Mouse (Mus musculus) ES-E14 (cell line): ENCODE results near the gene Mettl24. TPM values are rescaled to one million over a fixed set of nuclear protein-coding genes. Genes with fewer than 3 reads are reported as not detected.

Experiments
- DNase-seq: peaks from one replicate; pipeline ENCODE4 v3.0.0-alpha.2; 2013; ENCODE audit warnings: low read depth, low spot score
- H3K27ac ChIP-seq: 2 replicates; pipeline ENCODE4 v1.5.1; 2012; ENCODE audit warnings: low read depth, mild to moderate bottlenecking, low read length, moderate library complexity, mixed read lengths; ENCODE audit not compliant: poor library complexity, insufficient read depth, severe bottlenecking
- H3K36me3 ChIP-seq: 2 replicates; pipeline ENCODE4 v1.6.1; 2012; ENCODE audit warnings: mild to moderate bottlenecking, low read length, moderate library complexity, mixed read lengths; ENCODE audit not compliant: control insufficient read depth, poor library complexity, insufficient read depth, severe bottlenecking
- H3K4me1 ChIP-seq, 2 experiments: fragments of 150-350 bp in 1 of 2; sonication (generic) in 1 of 2; 2 replicates each; pipeline ENCODE4 v1.6.1; 2012; ENCODE audit warnings: low read length in 2 of 2, mild to moderate bottlenecking in 1 of 2, mixed read lengths in 1 of 2; ENCODE audit not compliant: control insufficient read depth in 2 of 2, insufficient read depth in 2 of 2, poor library complexity in 1 of 2
- H3K4me3 ChIP-seq, 2 experiments: fragments of 150-350 bp in 1 of 2; sonication (generic) in 1 of 2; 2 replicates each; pipeline ENCODE4 v1.5.1; 2012; ENCODE audit warnings: low read length in 2 of 2, low read depth in 1 of 2, mild to moderate bottlenecking in 1 of 2, mixed read lengths in 1 of 2; ENCODE audit not compliant: insufficient read depth in 1 of 2, poor library complexity in 1 of 2, severe bottlenecking in 1 of 2
- H3K9ac ChIP-seq: 2 replicates; pipeline ENCODE4 v1.6.1; 2012; ENCODE audit warnings: low read depth, mild to moderate bottlenecking, low read length, mixed read lengths; ENCODE audit not compliant: poor library complexity, insufficient read depth, severe bottlenecking
- H3K9me3 ChIP-seq: fragments of 150-350 bp; sonication (generic); 2 replicates; pipeline ENCODE4 v1.6.1; 2012; ENCODE audit warnings: low read depth, mild to moderate bottlenecking, low read length; ENCODE audit not compliant: control insufficient read depth, insufficient read depth
- CHD2 ChIP-seq: IDR thresholded peaks from 2 replicates; pipeline ENCODE4 v1.6.1; 2014; ENCODE audit warnings: mild to moderate bottlenecking, low read depth, low read length, inconsistent platforms
- HCFC1 ChIP-seq: IDR thresholded peaks from 2 replicates; pipeline ENCODE4 v1.6.1; 2012; ENCODE audit warnings: low read length, inconsistent platforms, borderline replicate concordance; ENCODE audit not compliant: insufficient read depth
- MAFK ChIP-seq: IDR thresholded peaks from 2 replicates; pipeline ENCODE4 v1.6.1; 2014; ENCODE audit warnings: mild to moderate bottlenecking, low read depth, low read length, inconsistent platforms; ENCODE audit not compliant: insufficient read depth
- ZC3H11A ChIP-seq: IDR thresholded peaks from 2 replicates; pipeline ENCODE4 v1.6.1; 2012; ENCODE audit warnings: low read depth, mild to moderate bottlenecking, inconsistent platforms, low read length, borderline replicate concordance
- ZNF384 ChIP-seq: IDR thresholded peaks from 2 replicates; pipeline ENCODE4 v1.6.1; 2012; ENCODE audit warnings: low read depth, low read length, inconsistent platforms
- in situ Hi-C, 2 experiments: fragments of 600-800 bp; cut with MboI; formaldehyde crosslinking; loops; one replicate each; pipeline ENCODE4 v1.15.1; 2025; ENCODE audit warnings: low sequenced_read_pairs in 2 of 2, inconsistent platforms in 1 of 2; ENCODE audit not compliant: unreplicated experiment in 2 of 2
- total RNA-seq: library from RNA; depleted of rRNA; stranded (reverse); fragments of 300-350 nt; gene quantifications from 2 replicates; pipeline ENCODE4 v1.2.3, GENCODE M21; 2012

Gene Mettl24
- total RNA-seq, 1 experiment, result 0.40 TPM

DNA sequence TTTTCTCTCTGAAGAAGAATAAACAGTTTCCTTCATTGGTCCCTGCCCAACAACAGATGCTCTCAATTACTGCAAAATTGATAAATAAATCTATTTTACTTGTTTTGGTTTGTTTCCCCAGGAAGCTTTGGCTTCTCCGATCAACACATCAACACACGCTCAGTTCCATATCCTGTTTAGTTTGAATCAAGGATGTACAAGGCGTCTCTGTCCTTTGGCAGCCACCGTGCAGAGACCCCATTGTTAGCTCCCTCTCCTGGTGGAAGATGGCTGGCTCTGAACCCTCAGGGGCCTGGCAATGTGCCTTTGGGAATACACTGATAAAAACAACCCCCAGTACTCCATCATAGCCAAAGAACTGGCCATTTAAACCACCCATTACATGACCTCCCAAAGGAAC, 42.0 kb downstream of the Mettl24 start:
- no peak overlapping the region for H3K27ac ChIP-seq

DNA sequence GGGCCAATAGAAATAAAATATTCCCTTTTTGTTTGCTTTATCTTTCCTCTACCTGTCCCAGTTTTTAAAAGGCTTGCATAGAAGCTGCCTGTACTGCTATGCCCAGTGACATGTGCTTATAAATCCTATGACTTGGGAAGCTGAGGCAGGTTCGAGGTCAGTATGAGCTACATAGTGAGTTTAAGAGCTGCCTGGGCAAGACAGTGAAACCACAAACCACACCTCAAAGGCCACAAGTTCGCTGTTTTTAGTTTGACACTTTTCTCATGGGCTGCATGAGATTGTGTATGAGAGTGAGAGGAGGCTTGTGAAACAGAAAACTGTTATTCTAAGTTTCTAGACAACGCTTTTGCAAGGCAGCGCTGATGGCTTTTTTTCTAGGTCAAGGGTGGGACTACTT, 42.4 kb downstream of the Mettl24 start:
- Histone ChIP-seq H3K9me3 (no peaks in the 10 kb centered on the region), H3K4me1 (peaks cover 0 to 2% of the 10 kb centered on the region in 2 experiments; a peak in 1 of 4 replicates), H3K4me3 (no peak overlapping the region), H3K27ac (no peak overlapping the region), H3K36me3 (no peaks in the 10 kb centered on the region), H3K9ac (no peak overlapping the region)
- DNase-seq, result no peak
- no peak for TF ChIP-seq MAFK
- no peak for TF ChIP-seq CHD2
- no peak for TF ChIP-seq HCFC1
- no peak for TF ChIP-seq ZC3H11A
- no peak for TF ChIP-seq ZNF384
- in situ Hi-C loops, result no loop called here

More for the DNA sequence above, 42.0 kb downstream of the Mettl24 start:
- TF ChIP-seq ZC3H11A (no peak), ZNF384 (no peak), MAFK (no peak)
- no peak for DNase-seq
- Histone ChIP-seq H3K4me1 (peaks cover 0 to 2% of the 10 kb centered on the region in 2 experiments; a peak in 1 of 4 replicates), H3K36me3 (no peaks in the 10 kb centered on the region), H3K9ac (no peak overlapping the region), H3K4me3 (no peak overlapping the region), H3K9me3 (no peaks in the 10 kb centered on the region)
- in situ Hi-C loops, result no loop called here

DNA sequence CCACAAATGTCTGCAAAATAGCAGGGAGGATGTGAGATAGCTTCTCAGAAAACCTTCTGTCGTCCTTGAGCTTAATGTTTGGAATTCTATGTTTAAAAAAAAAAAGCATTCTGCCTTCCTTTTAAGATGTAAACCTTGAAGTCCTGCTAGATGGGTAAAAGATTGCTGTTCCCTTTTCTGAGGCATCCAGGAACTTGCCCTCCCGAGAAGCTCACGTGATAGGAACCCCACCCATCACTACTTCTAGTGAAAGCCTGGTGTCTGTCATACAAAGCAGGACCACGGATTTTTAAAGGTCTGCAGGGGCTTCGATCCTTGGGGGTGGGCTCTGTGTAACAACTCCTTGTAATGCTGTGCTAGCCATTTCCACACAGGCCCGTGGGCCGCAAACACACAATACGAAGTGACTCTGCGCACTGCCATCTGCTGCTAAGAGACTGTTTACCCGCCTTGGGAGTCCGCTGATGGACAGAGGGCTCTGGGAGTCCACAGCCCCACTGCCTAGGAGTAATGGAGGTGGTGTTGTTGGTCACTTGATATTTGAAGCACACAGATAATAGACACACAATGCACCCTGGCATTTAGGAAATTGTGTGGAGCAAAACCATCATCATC, 43.3 kb downstream of the Mettl24 start:
- no peak for DNase-seq
- H3K27ac ChIP-seq, result no peak overlapping the region
- TF ChIP-seq MAFK (no peak), CHD2 (no peak), HCFC1 (no peak), ZNF384 (no peak), ZC3H11A (no peak)
- in situ Hi-C loops, result no loop called here
- no peaks in the 10 kb centered on the region for H3K9me3 ChIP-seq
- H3K36me3 ChIP-seq, result no peaks in the 10 kb centered on the region
- H3K9ac ChIP-seq, result no peak overlapping the region
- peaks cover 0 to 2% of the 10 kb centered on the region in 2 experiments; a peak in 1 of 4 replicates for H3K4me1 ChIP-seq
- no peak overlapping the region for H3K4me3 ChIP-seq

DNA sequence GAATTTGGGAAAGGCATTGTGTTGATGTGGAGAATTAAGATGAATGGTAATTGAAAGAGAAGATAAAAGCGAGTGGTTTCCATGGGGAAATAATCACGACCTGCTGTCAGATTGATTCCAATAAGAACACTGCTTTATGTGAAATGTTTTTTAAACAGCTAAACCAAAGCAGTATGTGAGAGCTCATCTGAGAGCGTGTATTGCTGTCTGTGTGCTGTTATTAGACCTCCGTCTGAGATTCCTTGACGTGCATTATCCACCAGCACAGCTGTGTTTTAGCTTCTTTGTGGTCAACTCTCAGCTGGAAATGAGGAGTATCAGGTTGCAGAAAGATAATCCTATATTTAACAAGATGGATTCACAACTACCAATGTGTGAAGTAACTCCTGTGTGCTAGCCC, 43.9 kb downstream of the Mettl24 start:
- no peak for DNase-seq
- in situ Hi-C loops, result no loop called here
- H3K4me1 ChIP-seq, result peaks cover 0 to 2% of the 10 kb centered on the region in 2 experiments; a peak in 1 of 4 replicates
- H3K27ac ChIP-seq, result no peak overlapping the region
- H3K36me3 ChIP-seq, result no peaks in the 10 kb centered on the region
- no peak for TF ChIP-seq ZNF384
- TF ChIP-seq ZC3H11A, result no peak
- no peak for TF ChIP-seq MAFK
- no peak for TF ChIP-seq HCFC1
- TF ChIP-seq CHD2, result no peak
- H3K4me3 ChIP-seq, result no peak overlapping the region
- H3K9ac ChIP-seq, result no peak overlapping the region
- no peaks in the 10 kb centered on the region for H3K9me3 ChIP-seq

DNA sequence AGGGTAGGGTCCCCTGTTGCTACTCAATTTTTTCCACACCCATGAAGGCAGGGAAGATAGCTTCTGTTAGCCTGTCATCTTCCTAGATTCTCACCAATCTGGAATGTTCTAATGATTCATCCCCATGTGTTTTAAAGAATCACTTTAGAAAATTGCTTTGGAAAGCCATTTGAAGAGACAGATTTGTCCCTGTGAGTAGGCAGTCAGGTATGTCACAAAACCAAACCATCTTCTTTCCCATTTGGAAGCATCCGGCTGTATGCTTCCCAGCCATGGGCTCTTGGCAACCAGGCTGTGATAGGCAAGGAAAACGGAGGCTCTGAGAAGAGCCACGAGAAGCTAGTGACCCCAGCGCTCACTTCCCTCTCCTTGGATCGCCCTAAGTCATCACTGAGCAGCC, 47.1 kb downstream of the Mettl24 start:
- Histone ChIP-seq H3K4me3 (no peak overlapping the region), H3K9ac (no peak overlapping the region), H3K27ac (no peak overlapping the region), H3K9me3 (no peaks in the 10 kb centered on the region), H3K4me1 (peaks cover 0 to 2% of the 10 kb centered on the region in 2 experiments; a peak in 1 of 4 replicates), H3K36me3 (no peaks in the 10 kb centered on the region)
- DNase-seq, result no peak
- TF ChIP-seq CHD2, result no peak
- no peak for TF ChIP-seq HCFC1
- no peak for TF ChIP-seq MAFK
- TF ChIP-seq ZNF384, result no peak
- no peak for TF ChIP-seq ZC3H11A
- in situ Hi-C loops, result no loop called here
